Mouse (Mus musculus): Measurements from ENCODE around the gene Ifi211. TPM values are rescaled to one million over a fixed set of nuclear protein-coding genes. Genes with fewer than 3 reads are reported as not detected.
"Not testable (repeated sequence)": the region's sequence is repeated elsewhere in the genome, so short reads cannot be mapped to it uniquely, and the experiment has no call there.

Ifi211 gene
- polyA plus RNA-seq, 1 experiment from 2014 or later = 1.1 TPM

DNA sequence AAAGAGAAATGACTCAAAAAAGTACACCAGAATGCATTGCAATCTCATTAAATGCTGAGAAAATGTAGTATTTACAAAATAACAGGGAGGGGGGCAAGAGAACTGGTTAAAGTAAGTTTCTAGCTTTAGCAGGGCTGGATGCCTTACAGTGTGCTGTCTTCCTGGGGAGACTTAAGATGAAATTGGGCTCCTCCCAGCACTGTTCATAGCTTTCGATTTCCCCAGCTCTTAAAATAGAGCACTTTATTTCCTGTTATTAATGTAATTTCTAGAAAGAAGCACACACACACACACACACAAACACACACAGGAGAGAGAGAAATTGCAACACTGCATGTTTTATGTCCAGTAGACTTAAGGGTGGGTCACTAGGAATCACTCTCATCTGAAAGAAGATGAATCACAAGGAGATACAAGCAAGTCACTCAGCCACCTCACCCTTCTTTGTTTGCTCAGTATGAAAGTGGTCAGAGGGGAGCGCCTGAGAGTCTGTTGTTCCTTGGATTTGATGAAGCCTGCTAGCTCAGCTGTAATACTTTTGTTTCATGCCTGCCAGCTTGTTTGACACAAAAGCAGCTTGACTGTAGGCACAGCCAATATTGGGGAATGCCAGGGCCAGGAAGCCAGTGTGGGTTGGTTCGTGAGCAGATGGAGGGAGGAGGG is 32.7 kb downstream of the Ifi211 start:
- not testable (repeated sequence) for H3K27ac ChIP-seq (ENCODE audit: low read length); H3K9me3 ChIP-seq (replicated peaks; ENCODE audit: control insufficient read depth, low read length); ATAC-seq (ENCODE audit: insufficient read depth, low FRiP score); H3K9ac ChIP-seq (ENCODE audit: low read length); H3K4me2 ChIP-seq (ENCODE audit: low read depth, low read length); H3K4me3 ChIP-seq (replicated peaks; ENCODE audit: low read length); H3K27me3 ChIP-seq (ENCODE audit: control insufficient read depth, insufficient read depth, low read length); H3K36me3 ChIP-seq (ENCODE audit: control insufficient read depth, insufficient read depth, low read length); H3K4me1 ChIP-seq (ENCODE audit: control insufficient read depth, insufficient read depth, low read length)
- WGBS = 63% methylated on average over 3 of the region's 3 CpGs

DNA sequence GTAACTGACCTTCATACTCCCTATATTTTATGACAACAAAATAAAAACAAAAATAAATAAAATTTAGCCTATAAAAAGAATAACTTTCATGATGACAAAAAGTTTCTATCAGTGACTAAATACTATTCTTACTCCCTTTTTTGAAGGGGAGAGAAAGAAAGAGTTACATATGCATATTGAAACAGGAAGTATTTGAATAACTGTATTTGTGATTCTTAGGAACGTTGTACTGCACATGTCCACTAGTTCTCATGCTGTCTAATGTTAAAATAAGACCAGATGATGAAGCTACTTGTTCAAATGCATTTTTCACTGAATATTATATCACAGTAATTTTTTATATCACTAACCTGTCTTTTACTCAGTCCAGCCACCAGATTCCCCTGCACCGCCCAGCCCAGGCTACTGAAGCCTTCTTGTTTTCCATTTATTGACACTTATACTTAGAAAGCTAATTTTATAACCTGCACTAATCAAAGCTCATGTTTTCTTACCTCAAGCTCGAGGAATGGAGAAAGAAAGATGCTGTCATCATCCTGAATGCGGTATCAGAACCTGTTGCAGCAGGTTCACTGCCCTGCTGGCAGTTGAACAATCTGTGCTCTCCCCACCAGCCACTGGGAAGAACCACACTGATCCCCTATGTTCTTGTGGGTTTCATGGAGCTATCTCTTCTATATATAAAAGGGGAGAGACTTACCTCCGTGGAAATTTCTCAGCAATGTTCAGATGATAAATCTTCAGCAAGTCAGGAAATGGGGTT is 33.4 kb downstream of the Ifi211 start:
- not testable (repeated sequence) for H3K4me2 ChIP-seq (ENCODE audit: low read depth, low read length); H3K9me3 ChIP-seq (replicated peaks; ENCODE audit: control insufficient read depth, low read length); H3K4me3 ChIP-seq (replicated peaks; ENCODE audit: low read length); H3K27me3 ChIP-seq (ENCODE audit: control insufficient read depth, insufficient read depth, low read length); H3K36me3 ChIP-seq (ENCODE audit: control insufficient read depth, insufficient read depth, low read length); ATAC-seq (ENCODE audit: insufficient read depth, low FRiP score); H3K4me1 ChIP-seq (ENCODE audit: control insufficient read depth, insufficient read depth, low read length); H3K9ac ChIP-seq (ENCODE audit: low read length); H3K27ac ChIP-seq (ENCODE audit: low read length)
- 62% methylated on average over 5 of the region's 5 CpGs for WGBS

DNA sequence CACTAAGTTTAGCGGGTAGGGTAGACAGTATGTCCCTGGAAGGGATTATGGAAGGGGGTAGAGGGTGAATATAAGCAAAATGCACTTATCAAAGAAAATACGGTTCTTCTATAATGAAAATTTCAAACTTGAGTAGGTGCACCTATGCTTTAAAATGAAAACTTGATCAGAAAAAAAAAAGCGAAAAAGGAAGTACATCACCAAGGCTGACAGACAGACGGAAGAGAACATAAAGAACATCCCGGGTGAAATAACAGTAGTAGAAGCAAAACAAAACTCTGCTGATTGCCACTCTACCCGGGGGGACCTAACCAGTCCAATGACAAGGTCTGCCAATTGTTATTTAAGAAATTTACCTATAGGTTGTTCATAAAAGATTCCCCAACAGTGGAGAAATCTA is 34.6 kb downstream of the Ifi211 start:
- not testable (repeated sequence) for H3K4me1 ChIP-seq (ENCODE audit: control insufficient read depth, insufficient read depth, low read length); ATAC-seq (ENCODE audit: insufficient read depth, low FRiP score); H3K4me3 ChIP-seq (replicated peaks; ENCODE audit: low read length); H3K4me2 ChIP-seq (ENCODE audit: low read depth, low read length); H3K9ac ChIP-seq (ENCODE audit: low read length); H3K27me3 ChIP-seq (ENCODE audit: control insufficient read depth, insufficient read depth, low read length); H3K9me3 ChIP-seq (replicated peaks; ENCODE audit: control insufficient read depth, low read length); H3K27ac ChIP-seq (ENCODE audit: low read length); H3K36me3 ChIP-seq (ENCODE audit: control insufficient read depth, insufficient read depth, low read length)
- 83% methylated on average over 6 of the region's 6 CpGs for WGBS

DNA sequence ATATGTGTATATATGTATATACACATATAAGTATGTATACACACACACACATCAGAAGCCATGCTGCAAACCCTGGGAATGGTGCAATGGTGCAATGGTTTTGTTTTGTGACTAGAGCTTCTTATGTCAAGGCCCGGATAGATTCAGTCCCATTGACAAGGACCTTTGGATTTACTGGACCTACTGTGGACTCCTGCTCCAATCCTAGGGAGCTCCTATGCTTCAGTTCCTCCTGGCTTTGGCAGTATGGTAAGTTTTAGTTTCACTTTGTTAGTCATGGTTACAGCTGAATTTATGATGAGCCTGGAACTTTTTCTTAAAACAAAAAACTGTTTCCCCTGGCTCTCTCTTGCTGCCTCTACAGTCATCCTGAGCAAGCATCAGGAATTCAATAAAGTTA is 35.7 kb downstream of the Ifi211 start:
- H3K36me3 ChIP-seq (ENCODE audit: control insufficient read depth, insufficient read depth, low read length); H3K9ac ChIP-seq (ENCODE audit: low read length); H3K4me1 ChIP-seq (ENCODE audit: control insufficient read depth, insufficient read depth, low read length); H3K27me3 ChIP-seq (ENCODE audit: control insufficient read depth, insufficient read depth, low read length); H3K4me2 ChIP-seq (ENCODE audit: low read depth, low read length); H3K9me3 ChIP-seq (replicated peaks; ENCODE audit: control insufficient read depth, low read length); ATAC-seq (ENCODE audit: insufficient read depth, low FRiP score); H3K4me3 ChIP-seq (replicated peaks; ENCODE audit: low read length); H3K27ac ChIP-seq (ENCODE audit: low read length): not testable (repeated sequence)
- WGBS = 82% methylated on average over 1 of the region's 1 CpGs

GRCm38 (mm10) chr1:173868586-173868985 is 44.3 kb downstream of the Ifi211 start:
- not testable (repeated sequence) for ATAC-seq (ENCODE audit: insufficient read depth, low FRiP score); H3K36me3 ChIP-seq (ENCODE audit: control insufficient read depth, insufficient read depth, low read length); H3K4me3 ChIP-seq (replicated peaks; ENCODE audit: low read length); H3K27ac ChIP-seq (ENCODE audit: low read length); H3K4me2 ChIP-seq (ENCODE audit: low read depth, low read length); H3K4me1 ChIP-seq (ENCODE audit: control insufficient read depth, insufficient read depth, low read length); H3K9ac ChIP-seq (ENCODE audit: low read length); H3K27me3 ChIP-seq (ENCODE audit: control insufficient read depth, insufficient read depth, low read length); H3K9me3 ChIP-seq (replicated peaks; ENCODE audit: control insufficient read depth, low read length)
- WGBS = 77% methylated on average over 1 of the region's 1 CpGs

DNA sequence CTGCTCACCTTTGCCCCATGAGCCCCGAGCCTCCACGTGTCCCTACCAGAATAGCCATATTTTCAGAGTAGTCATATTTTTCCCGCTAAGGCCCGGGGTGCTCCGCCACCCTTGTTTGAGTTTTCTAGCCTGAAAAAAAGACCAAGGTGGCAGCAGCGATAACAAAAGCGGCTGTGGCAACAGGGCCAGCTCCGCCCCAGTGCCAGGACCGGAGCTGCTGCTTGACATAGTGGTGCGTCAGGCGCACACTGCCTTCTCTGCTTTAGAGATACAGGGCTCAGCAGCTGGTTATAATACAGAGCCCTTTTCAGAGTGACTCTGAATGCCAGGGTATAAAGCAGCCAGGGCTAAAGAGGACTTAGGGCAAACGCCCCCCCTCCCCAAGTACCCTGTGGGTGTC is 46.3 kb downstream of the Ifi211 start:
- H3K27ac ChIP-seq (ENCODE audit: low read length) = no peak overlapping the region
- no peaks in the 10 kb centered on the region for H3K4me1 ChIP-seq (ENCODE audit: control insufficient read depth, insufficient read depth, low read length)

GRCm38 (mm10) chr1:173853711-173854110 is 59.1 kb downstream of the Ifi211 start:
- not testable (repeated sequence) for H3K9me3 ChIP-seq (replicated peaks; ENCODE audit: control insufficient read depth, low read length); H3K4me1 ChIP-seq (ENCODE audit: control insufficient read depth, insufficient read depth, low read length); H3K27ac ChIP-seq (ENCODE audit: low read length); H3K36me3 ChIP-seq (ENCODE audit: control insufficient read depth, insufficient read depth, low read length); ATAC-seq (ENCODE audit: insufficient read depth, low FRiP score); H3K9ac ChIP-seq (ENCODE audit: low read length); H3K4me3 ChIP-seq (replicated peaks; ENCODE audit: low read length); H3K27me3 ChIP-seq (ENCODE audit: control insufficient read depth, insufficient read depth, low read length); H3K4me2 ChIP-seq (ENCODE audit: low read depth, low read length)

More for the DNA sequence above, 46.3 kb downstream of the Ifi211 start:
- Histone ChIP-seq H3K9ac (ENCODE audit: low read length) (no peak overlapping the region), H3K4me2 (ENCODE audit: low read depth, low read length) (no peak overlapping the region), H3K27me3 (ENCODE audit: control insufficient read depth, insufficient read depth, low read length) (no peaks in the 10 kb centered on the region), H3K9me3 (replicated peaks; ENCODE audit: control insufficient read depth, low read length) (no peaks in the 10 kb centered on the region), H3K36me3 (ENCODE audit: control insufficient read depth, insufficient read depth, low read length) (no peaks in the 10 kb centered on the region), H3K4me3 (replicated peaks; ENCODE audit: low read length) (no peak overlapping the region)
- WGBS = 75% methylated on average over 12 of the region's 12 CpGs
- no peak for ATAC-seq (ENCODE audit: insufficient read depth, low FRiP score)

DNA sequence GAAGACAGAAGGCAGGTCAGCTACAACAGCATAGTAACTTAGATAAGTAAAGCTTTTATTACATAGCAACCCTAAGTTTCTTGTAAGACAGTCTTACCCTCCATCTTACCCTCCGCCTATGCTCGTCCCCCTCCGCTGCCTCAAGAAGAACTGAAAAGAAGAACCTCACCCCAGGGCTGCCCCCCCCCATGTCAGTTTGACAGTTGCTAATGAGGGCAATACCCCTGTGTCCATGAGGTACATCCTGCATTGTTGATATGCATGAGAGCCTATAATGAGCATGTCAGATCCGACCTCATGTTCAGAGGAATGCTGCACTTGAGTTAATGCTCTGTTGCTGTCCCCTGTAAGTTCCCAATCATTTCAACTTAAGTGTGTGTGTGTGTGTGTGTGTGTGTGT is 60.0 kb downstream of the Ifi211 start:
- WGBS = 67% methylated on average over 4 of the region's 4 CpGs
- not testable (repeated sequence) for H3K4me1 ChIP-seq (ENCODE audit: control insufficient read depth, insufficient read depth, low read length); H3K9me3 ChIP-seq (replicated peaks; ENCODE audit: control insufficient read depth, low read length); H3K27ac ChIP-seq (ENCODE audit: low read length); H3K4me3 ChIP-seq (replicated peaks; ENCODE audit: low read length); H3K4me2 ChIP-seq (ENCODE audit: low read depth, low read length); H3K9ac ChIP-seq (ENCODE audit: low read length); H3K36me3 ChIP-seq (ENCODE audit: control insufficient read depth, insufficient read depth, low read length); H3K27me3 ChIP-seq (ENCODE audit: control insufficient read depth, insufficient read depth, low read length); ATAC-seq (ENCODE audit: insufficient read depth, low FRiP score)

Measured in stomach, embryonic 16.5 days (tissue).